Mouse (Mus musculus) activated CD4-positive, CD25-positive, alpha-beta regulatory T cell, adult 4 months (primary cell): ENCODE data around the gene Mapkapk2. TPM values are rescaled to one million over a fixed set of nuclear protein-coding genes. Genes with fewer than 3 reads are reported as not detected.
"Not testable (repeated sequence)": the region's sequence is repeated elsewhere in the genome, so short reads cannot be mapped to it uniquely, and the experiment has no call there.

Experiments
- ATAC-seq: one replicate; pipeline ENCODE4 v1.8.0; 2017
- polyA plus RNA-seq, 2 experiments: library from polyadenylated mRNA; unstranded; fragments of 100-300 nt; shearing (Covaris generic); gene quantifications; one replicate each; pipeline ENCODE4 v1.2.1; 2017

Mapkapk2 gene
- polyA plus RNA-seq, 2 experiments from 2014 or later, result 11.5 to 11.9 TPM

DNA sequence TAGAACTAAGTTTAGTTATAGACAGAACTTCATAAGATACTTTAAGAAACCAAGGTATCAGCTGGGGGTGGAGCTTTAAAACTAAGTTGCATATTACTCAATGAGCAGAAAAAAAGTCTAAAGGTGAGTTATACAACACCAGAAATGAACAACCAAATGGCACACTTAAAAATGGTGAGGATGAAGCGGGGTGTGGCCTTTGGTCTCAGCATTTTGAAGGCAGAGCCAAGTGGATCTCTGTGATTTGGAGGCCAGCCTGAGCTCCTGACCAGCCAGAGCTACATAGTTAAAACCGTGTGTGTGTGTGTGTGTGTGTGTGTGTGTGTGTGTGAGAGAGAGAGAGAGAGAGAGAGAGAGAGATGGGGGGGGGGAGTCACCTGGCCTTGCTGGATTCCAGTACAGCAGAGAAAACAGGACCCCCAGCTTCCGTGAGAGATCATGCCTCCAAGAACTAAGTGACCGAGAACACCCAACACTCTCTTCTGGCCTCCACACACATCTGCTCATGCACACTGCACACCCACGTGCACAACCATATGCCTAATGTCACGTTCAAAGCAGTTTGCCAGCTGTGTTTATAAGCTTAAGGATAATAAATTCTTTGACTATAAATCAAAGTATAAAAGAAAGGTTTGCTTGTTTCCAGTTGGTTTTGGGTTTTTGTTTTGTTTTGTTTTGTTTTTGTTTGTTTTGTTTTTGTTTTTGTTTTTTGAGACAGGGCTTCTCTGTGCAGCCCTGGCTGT lies 49.3 kb downstream of the Mapkapk2 start:
- ATAC-seq, result no peak

DNA sequence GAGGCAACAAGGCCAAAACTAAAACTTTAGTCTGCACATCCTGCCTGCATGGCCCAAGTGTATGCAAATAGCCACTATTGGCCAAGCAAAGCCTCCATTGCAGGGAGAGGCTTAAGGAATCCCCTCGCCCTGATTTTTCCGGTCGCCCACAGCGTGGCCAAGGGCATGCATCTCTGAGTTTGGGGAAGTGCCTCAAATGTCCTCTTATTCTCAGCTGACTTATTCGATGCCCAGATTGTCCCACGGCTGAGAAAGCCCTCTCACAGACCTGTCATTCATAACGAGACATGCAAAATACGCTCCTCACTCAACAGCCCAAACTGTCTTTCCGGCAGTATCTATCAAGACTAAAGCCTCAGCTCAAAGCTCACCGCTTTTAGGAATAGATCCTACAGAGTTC lies 51.0 kb downstream of the Mapkapk2 start:
- no peak for ATAC-seq

DNA sequence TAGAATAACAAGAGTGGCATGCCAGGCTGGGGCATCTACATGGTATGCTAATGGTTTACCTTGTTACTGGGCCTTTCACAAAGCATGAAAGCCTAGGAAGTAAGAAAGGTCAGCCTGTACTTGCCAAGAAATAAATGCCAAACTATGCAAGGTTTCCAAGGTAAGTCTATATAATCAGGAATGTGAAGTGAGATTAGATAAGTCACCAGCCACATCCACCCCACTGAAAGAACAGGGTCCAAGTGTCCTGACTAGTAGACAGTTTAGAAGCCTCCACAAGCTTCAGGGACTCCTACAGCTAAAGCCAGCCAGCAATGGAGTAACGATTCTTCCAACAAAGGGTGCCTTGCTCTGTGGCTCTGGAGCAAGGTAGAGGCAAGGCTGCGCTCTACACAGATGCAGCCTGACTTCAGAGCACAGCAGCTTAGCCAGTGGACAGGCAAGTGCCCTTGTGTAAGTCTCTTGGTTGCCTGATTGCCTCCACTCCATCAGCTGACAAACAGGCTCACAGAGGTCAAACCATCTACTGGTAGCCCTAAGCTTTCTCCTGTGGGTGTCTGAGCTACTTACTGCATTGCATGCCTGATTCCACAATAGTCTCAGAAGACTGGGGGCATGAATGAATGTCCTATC lies 51.8 kb downstream of the Mapkapk2 start:
- no peak for ATAC-seq

DNA sequence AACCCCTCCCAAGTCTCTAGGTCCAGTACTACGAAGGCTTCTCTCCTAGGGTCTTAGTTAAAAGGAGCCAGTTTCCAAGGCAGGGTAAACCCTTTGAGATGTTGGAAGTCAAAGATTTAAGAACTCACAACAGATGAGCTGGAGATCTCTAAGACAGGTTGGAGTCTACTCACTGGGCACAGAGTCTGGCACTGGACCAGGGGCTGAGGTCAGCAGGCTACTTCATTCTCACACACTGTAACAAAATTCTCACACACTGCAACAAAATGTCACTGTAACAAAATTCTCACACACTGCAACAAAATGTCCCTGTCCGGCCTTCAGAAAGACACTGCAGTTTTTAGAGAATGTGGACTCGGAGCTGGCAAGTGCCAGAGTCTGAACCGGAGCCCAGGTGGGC lies 54.0 kb downstream of the Mapkapk2 start:
- ATAC-seq, result no peak

DNA sequence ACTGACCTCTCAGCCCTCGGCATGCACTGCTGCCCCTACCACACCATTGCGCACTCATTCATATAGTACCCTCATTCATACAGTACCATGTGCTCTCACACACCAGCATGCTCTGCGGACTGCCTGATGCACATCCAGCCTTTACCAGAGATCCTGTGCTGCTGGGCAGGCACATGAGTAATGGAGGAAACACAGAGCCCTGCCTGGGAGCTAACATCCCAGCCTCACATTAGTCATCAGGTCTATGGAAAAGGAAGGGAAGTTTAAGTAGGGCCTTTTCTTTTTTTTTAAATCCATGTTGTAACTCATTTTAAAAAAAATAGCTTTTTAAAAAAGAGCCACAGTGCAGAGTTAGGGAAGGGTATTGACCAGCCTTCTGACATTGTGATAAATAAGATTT lies 54.9 kb downstream of the Mapkapk2 start:
- no peak for ATAC-seq

DNA sequence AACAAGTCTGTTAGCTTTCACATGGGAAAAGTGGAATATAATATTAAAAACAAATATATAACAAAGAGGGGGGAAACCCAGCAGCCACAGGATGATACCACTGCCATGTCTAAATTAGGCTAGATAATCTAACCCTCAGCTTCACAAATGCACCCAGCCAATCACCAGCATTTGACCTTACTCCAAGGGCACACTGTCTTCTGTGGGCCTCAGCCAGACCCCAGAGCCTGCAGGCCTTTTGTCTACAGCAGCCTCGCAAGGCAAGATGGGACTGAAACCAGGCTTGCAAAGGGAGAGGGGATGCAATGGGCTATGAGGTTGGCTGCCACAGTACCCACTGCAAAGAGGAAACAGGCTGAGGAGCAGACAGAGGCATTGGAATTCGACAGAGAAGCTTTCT lies 55.4 kb downstream of the Mapkapk2 start:
- no peak for ATAC-seq

DNA sequence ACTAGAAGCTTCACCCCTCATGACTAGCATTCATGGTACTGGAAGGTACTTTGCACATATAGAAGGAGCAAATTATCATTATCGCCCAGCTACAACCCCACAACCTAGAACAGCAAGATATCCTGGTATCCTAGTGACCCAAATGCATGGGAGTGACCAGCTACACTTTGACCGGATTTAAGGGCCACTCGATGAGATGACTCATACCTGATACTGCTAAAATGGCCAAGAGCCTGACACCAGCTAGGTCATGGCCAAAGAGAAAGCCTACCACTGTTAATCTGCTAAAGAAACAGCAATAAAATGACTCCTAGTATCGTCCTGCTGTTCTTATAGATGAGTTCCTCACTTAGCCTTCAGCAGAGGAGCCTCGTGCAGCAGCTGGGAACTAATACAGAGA lies 58.1 kb downstream of the Mapkapk2 start:
- ATAC-seq, result no peak

DNA sequence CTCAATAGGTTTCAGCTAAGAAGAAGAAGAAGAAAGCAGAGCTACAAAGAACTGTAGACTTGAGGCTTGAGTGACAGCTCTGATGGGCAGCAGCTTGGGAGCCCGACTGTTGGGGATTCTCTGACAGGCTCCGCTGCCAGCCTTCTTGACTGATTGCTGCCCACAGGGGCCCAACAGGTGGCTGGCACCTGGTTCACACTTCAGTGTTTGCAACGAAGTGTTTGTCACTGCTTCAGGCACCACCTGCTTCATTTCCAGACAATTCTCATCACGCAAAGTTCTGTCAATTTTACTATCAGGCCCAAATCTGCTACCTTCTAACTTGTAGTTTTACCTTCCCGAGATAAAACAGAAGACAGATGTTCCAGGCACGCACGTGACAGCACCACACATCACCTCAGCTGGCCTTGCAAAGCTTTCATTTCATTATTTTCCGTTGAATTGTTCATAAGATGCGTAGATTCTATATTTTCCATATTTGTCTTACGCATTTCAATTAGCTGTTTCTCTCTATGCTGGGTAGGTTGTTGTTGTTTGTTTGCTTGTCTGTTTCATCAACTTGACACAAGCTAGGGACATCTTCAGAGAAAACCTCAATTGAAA lies 59.1 kb downstream of the Mapkapk2 start:
- peak; percentile 44 for ATAC-seq

DNA sequence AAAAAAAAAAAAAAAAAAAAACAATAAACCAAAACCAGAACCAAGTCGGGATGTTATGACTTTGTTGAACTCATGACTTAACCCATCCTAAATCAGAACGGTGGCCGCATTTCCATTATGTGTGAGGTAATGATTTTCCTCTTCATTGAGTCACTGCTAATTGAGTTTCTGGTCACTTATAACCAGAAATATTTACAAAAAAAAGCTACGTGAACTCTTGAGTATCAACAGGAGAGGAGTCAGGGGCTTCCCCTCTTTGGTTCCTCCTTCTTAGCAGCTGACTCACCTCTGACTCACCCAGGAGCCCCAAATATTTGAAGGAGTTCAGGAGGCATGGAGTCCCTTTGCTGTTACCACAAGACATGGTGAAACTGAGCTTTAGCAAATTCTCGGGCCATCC lies 59.6 kb downstream of the Mapkapk2 start:
- ATAC-seq, result peak; percentile 55

DNA sequence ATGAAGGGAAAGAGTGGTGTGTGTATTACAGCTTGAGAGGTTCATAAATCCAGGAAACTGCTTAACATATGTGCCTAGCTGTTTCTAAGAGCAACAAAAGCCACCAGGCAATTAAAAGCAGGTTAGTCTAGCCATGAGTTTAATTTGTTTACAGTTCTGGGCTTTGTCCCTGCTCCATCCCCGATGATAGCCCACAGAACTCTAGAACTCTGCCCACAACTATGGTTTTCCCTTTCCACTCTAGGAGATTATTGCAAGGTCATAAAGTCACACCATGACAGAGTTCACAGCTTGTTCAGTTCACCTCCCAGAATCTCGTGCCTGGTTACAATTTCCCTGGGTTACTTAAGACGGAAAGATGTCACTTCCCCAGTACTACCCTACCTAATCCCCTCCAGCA lies 66.4 kb downstream of the Mapkapk2 start:
- no peak for ATAC-seq

DNA sequence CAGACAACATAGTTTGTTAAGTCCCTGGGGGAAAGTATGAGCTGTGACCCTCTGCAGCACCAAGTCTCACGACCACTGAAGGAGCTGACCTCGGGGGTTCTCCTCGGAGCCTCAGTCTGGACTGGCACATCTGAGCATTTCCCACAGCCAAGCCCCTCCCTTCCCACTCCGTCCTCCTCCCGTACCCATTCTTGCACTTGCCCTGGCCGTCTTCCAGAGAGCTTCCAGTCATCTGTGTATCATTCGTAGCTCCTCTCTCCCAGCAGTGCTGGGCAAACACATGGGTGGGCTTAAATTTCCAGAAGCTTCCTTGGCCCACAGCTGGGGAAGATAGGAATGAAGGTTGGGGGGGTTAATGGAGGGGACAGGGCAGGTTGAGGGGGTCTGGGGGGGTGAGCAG lies 67.4 kb downstream of the Mapkapk2 start:
- ATAC-seq, result no peak

DNA sequence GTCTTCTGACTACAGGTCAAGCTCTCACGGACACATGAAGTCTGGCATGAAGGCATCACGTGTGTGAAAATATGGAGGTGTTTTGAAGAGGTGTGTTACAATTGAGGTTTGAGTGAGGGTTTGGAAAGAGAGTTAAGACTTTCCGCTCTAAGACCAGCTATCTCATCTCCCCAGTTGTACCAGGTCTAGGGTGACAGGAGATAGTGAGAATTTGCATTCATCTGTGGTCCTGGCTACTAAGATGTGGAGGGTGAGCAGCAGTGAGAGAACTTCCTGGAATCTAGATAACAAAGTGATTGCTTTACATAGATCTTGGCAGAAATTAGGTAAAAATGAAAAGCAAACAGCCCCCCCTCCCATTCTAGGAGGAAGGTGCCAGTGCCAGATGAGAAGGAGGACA lies 68.4 kb downstream of the Mapkapk2 start:
- no peak for ATAC-seq

DNA sequence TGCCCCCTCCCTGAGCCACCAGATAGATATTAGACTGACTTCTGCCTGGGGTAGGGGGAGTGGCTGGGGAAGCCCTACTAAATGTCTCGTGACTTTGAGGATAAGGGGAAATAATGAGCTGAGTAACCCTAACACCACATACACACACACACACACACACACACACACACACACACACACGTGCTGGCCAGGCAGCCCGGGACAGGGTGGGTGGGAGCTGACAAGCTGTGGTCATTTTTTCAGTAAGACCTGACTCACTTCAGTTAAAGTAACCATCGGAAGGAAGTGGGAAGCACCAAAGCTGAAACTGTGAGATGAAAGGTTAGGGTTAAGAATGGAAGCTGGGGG lies 71.8 kb downstream of the Mapkapk2 start:
- ATAC-seq, result no peak

DNA sequence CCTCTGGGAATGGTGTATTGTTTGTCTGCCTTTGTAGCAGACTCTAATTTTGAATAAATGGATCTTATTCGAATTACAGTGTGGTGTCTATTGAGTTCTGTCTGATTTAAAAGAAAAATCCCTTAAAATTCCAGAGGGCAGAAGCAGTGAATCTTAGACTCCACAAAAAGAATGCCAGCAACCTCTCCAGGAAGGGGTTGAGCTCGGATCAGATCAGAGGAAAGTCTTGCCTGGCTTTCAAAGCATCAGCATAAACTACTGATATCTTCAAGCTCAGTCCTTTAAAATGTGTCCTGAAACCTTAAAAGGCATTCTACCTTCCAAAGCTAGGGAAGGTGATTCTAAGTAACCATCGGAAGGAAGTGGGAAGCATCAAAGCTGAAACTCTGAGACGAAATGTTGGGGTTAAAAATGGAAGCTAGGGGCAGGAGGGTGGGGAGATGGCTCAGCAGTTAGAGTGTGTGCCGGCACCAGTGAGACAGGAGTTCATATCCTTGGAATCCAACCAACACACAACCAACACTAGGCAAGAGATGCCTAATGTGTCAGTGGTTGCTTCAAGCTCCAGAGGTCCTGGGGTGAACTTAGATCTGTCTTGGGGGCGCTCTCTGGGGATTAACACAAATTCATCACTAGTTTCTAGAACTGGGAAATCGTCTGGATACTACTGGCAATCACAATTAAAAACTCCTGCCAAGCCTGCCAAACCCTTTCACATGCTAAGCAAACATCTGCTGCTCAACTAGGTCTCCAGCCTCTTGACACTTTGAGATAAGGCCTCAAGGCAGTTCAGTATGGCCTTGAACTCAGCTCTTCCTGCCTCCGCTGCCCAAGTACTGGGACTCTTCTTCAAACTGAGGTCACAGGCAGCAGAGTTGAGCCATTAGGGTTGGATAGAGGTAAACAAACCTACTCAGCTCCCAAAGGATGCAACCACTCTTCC lies 72.5 kb downstream of the Mapkapk2 start:
- ATAC-seq, result no peak

DNA sequence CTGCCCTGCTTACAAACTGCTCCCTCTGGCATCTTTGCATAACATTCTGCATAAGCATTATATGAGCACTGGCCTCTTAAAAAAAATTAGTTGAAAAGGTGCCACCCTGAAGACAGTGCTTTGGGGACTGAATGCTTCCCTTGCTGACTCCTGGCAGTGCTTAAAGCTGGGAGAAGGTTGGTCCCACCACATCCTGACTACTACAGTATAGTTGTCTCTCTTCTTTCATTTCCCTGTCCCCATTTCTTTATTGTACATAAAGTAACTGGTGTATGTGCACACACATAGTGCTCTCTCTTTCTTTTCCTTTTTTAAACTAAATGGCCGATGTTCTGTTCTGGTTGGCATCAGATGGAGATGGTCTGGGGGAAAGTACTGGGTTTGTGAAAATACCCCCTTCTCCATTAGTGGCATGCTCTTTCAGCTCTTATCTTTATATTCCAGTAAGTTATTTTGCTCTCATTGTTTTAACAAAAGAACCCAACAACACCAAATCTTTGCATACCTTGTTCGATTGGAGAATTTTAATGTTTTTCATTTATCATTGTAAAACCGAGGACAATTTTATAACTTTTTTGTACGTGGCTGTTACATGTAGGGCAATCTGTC lies 74.3 kb downstream of the Mapkapk2 start:
- not testable (repeated sequence) for ATAC-seq

DNA sequence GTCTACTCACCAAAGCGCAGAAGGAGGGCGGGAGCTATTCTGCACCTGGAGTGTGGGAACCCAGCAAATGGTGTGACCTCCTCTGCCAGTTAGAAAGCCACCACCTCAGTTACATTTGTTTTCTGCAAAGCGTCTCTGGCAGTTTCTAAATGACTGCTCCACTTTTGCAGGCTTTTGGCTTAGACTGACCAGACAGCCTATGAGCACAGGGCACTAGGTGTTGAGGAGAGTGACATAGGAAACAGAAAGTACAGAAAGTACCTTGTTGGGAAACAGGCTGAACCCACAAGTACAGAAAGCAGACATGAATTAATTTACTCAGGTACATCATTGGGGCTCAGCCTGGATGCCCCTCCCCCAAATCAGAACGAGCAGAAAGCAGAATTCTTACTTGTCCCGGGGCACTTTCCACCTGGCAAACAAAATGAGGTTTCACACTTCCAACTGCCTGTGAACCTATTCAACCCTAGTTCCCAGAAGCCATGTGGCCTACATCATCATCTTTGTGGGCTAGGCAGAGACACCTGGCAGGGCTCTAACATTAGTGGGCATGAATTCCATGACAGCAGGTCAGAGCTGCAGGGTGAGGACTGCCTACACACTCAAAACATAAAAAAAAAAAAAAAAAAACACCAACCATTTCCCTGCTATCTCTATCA lies 74.9 kb downstream of the Mapkapk2 start:
- ATAC-seq, result peak; percentile 67

DNA sequence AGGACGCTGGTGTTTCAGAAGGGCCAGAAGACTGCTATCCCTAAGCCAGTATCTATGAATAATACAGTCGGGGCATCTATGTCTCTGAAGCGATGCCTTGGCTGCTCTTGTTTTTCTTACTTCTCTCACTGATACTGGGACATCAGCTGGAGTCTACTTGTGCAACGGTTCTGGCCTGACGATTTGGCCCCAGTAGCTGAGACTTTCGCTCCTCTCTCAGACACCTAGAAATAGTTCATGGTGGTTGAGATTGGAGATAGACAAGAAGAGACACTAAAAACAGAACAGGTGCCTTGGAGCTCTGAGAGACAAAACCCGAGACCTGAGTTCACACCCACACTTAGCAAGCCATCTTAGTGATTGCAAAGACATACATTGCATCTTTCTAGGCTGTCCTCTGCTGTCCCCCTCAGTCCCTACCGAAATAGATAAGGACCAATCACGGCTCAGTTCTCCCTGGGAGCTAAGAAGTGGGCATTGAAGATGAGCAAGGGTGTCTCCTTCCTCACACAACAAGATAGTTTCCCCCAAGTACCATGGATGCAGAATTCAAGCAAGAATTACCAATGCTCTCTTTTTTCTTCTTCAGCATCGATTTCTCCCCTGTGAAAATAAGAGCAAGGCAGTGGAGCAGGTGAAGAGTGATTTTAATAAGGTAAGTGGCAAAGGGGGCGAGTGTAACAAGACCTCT lies 75.6 kb downstream of the Mapkapk2 start:
- no peak for ATAC-seq

DNA sequence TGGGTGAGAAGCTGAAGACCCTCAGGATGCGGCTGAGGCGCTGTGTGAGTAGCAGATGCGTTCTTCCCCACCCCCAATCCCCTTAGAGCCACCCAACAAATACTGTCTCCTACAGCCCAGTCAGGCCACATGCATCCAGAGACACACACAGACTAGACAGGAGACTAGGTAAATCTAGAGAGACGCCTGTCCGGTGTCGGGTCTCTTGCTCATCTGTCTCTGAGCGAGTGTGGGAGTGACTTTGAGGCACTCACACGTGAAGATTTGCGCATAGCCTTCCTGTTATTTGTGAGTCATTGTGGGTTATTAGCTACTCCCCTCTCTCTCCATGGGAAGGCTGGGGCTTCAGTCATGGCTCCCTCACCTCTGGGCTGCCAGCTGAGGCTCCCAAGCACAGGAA lies 76.2 kb downstream of the Mapkapk2 start:
- peak; percentile 39 for ATAC-seq

DNA sequence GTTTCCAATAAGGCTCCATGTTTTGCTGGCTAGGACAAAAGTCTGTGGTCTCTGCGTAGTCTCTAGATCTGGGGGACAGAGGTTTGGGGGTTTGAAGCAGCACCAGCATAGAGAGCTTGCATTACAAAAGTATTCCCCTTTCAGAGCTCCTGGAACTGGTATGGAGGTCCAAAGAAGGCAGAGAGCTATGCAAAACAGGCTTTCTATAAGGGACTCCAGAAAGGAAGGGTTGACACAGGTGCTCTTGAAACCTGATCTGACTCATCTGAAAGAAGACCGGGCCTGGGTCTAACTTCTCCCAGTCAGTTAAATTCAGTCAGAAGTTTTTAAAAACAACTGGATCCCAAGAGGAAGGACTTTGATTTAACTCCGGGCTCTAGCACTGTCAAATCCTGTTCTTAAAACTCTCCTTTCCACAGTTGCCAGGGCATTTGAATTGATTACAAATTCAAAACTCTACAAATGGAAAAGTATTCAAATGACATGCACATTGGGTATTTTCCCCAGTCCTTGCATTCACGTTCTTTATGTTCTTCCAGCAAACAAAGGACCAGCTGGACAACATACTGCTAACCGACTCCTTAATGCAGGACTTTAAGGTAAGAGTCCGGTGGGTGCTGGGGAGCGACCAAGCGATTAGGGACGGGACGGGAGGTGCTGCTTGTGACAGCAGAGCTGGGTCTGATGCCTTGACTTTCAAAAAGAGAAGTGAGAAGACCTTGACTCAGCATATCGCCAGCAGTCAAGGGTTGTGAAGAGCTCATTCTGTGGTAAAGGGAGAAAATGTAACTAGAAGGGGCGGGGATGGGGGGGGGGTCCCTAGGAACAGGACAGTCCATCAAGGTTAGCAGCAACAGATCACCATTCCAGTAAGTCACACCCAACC lies 77.0 kb downstream of the Mapkapk2 start:
- ATAC-seq, result no peak

DNA sequence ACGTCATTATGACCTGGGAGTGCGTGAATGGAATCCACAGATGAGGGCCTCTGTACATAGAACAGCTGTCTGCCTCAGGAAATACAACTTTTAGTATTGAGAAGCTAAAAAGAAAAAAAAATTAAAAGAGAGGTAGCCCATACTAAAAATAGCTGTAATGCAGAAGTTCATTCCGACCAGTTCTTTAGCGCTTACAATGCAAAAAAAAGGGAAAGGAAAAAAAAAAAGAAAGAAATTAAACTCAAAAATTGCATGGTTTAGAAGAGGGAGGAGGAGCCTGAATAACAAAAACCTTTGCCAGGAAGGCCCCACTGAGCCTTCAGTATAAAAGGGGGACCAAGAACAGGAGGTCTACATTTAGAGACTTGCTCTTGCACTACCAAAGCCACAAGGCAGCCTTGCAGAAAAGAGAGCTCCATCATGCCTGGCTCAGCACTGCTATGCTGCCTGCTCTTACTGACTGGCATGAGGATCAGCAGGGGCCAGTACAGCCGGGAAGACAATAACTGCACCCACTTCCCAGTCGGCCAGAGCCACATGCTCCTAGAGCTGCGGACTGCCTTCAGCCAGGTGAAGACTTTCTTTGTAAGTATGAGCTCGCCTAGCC lies 78.0 kb downstream of the Mapkapk2 start, which contains the start of gene Il10:
Gene Il10 (plus strand): TSS at position 354 of the 607 bp plus-strand sequence.
- no peak for ATAC-seq
